ENCODE assay signal across 8 mouse cellular contexts in genomic region chr1:131097700-131098094, GRCm38 (mm10). TPM values are rescaled to one million over a fixed set of nuclear protein-coding genes. Genes with fewer than 3 reads are reported as not detected.
DNase-seq lines count a peak whose midpoint lies in the region; ATAC-seq lines count a peak whose summit lies in the region.

TSS of gene Mapkapk2 (minus strand) at chr1:131097826.

- peak; percentile 92 for DNase-seq in CD4-positive, CD25-positive, alpha-beta regulatory T cell, adult 2 months (ENCODE audit: low read depth, low spot score)
- peak; percentile 80 for DNase-seq in brain, embryonic 18.5 days (ENCODE audit: low read depth, low spot score)
- peak; percentile 98 for DNase-seq in kidney, postnatal 10 days
- peak; percentile 89 for DNase-seq in telencephalon, adult 2 months (ENCODE audit: low read depth, low spot score)

- H3K4me1 ChIP-seq in heart, embryonic 13.5 days = peaks cover 46% of the 10 kb centered on the region
- peaks cover 52% of the 10 kb centered on the region for H3K4me1 ChIP-seq in liver, embryonic 15.5 days (replicated peaks)
- peaks cover 31% of the 10 kb centered on the region for H3K4me1 ChIP-seq in neural tube, embryonic 12.5 days

- H3K4me2 ChIP-seq in heart, embryonic 13.5 days = peak within 1 kb of the TSS; percentile 84
- peak within 1 kb of the TSS; percentile 98 for H3K4me2 ChIP-seq in liver, embryonic 15.5 days
- peak within 1 kb of the TSS; percentile 81 for H3K4me2 ChIP-seq in neural tube, embryonic 12.5 days (replicated peaks)

- H3K27ac ChIP-seq in heart, embryonic 13.5 days (replicated peaks) = peak within 1 kb of the TSS; percentile 98
- H3K27ac ChIP-seq in liver, embryonic 15.5 days (replicated peaks) = peak within 1 kb of the TSS; percentile 77
- peak within 1 kb of the TSS; percentile 62; the same call in 1 of the 2 replicates for H3K27ac ChIP-seq in neural tube, embryonic 12.5 days

- peak within 1 kb of the TSS; percentile 96 for H3K4me3 ChIP-seq in heart, embryonic 13.5 days
- H3K4me3 ChIP-seq in liver, embryonic 15.5 days (replicated peaks) = peak within 1 kb of the TSS; percentile 88
- H3K4me3 ChIP-seq in neural tube, embryonic 12.5 days = peak within 1 kb of the TSS; percentile 99

- ATAC-seq in erythroid progenitor cell, adult 5-6 weeks (replicated peaks; ENCODE audit: low FRiP score, poor library complexity, severe bottlenecking) = peak; percentile 97
- ATAC-seq in heart, embryonic 13.5 days (ENCODE audit: extremely low read depth, insufficient number of reproducible peaks, low FRiP score, low TSS enrichment) = peak; percentile 88
- peak; percentile 93 for ATAC-seq in liver, embryonic 15.5 days (ENCODE audit: insufficient read depth)
- ATAC-seq in neural tube, embryonic 12.5 days (ENCODE audit: low FRiP score, low read depth) = peak; percentile 96

- H3K27me3 ChIP-seq in heart, embryonic 13.5 days (replicated peaks) = no peaks in the 10 kb centered on the region
- peaks cover 24% of the 10 kb centered on the region for H3K27me3 ChIP-seq in liver, embryonic 15.5 days
- no peaks in the 10 kb centered on the region for H3K27me3 ChIP-seq in neural tube, embryonic 12.5 days (replicated peaks)

- H3K36me3 ChIP-seq in heart, embryonic 13.5 days = no peaks in the 10 kb centered on the region
- no peaks in the 10 kb centered on the region for H3K36me3 ChIP-seq in liver, embryonic 15.5 days (replicated peaks)
- no peaks in the 10 kb centered on the region for H3K36me3 ChIP-seq in neural tube, embryonic 12.5 days

- H3K9me3 ChIP-seq in heart, embryonic 13.5 days = no peaks in the 10 kb centered on the region
- H3K9me3 ChIP-seq in liver, embryonic 15.5 days (replicated peaks) = no peaks in the 10 kb centered on the region
- no peaks in the 10 kb centered on the region for H3K9me3 ChIP-seq in neural tube, embryonic 12.5 days

- H3K9ac ChIP-seq in heart, embryonic 13.5 days = peak within 1 kb of the TSS; percentile 99
- peak within 1 kb of the TSS; percentile 86 for H3K9ac ChIP-seq in liver, embryonic 15.5 days
- peak within 1 kb of the TSS; percentile 95 for H3K9ac ChIP-seq in neural tube, embryonic 12.5 days

- WGBS in heart, embryonic 13.5 days = under 1% methylated on average over 31 of the region's 32 CpGs
- WGBS in liver, embryonic 15.5 days (ENCODE audit: insufficient replicate concordance) = under 1% methylated on average over 32 of the region's 32 CpGs
- WGBS in neural tube, embryonic 12.5 days = 0% methylated on average over 32 of the region's 32 CpGs

RNA-seq across cellular contexts. Expression of gene Mapkapk2, which starts in this region (rescaled TPM):
- total RNA-seq in erythroid progenitor cell, adult 5-6 weeks (2015; ENCODE audit: low replicate concordance) = 30.3 and 36.9 TPM in 2 replicates
- 16.0 and 23.2 TPM in 2 replicates for total RNA-seq in erythroid progenitor cell, adult 5-6 weeks (2017; ENCODE audit: low replicate concordance)
- 60.0 and 62.0 TPM in 2 replicates for polyA plus RNA-seq in heart, embryonic 13.5 days (2015; fragmentation: Nextera tagmentation; extraction: Ambion mirVana)
- 13.0 and 15.7 TPM in 2 replicates for polyA plus RNA-seq in liver, embryonic 15.5 days (2015; fragmentation: Nextera tagmentation; extraction: Ambion mirVana)
- polyA plus RNA-seq in neural tube, embryonic 12.5 days (2016; fragmentation: Nextera tagmentation; extraction: Ambion mirVana) = 44.2 and 46.8 TPM in 2 replicates

Comparison
In these comparisons a context has a peak if more than half of its experiments do, and no peak if none do; other contexts are left out.
1. Peak in every context shown above with its lines: DNase-seq, ATAC-seq, H3K4me3 ChIP-seq and H3K27ac ChIP-seq.